Mouse (Mus musculus) megakaryocyte progenitor cell, adult 5-6 weeks (primary cell): ENCODE data around the gene Tdrd6. TPM values are rescaled to one million over a fixed set of nuclear protein-coding genes. Genes with fewer than 3 reads are reported as not detected.

Experiments used
- total RNA-seq, 2 experiments: library from RNA; stranded (forward) in 1 of 2; stranded (reverse) in 1 of 2; fragments of 157-497, 149-512 nt in 1 of 2; fragments of 200-1000 nt in 1 of 2; gene quantifications; 2 replicates each; pipeline versions ENCODE4 v1.2.3 to v1.2.4; 2015 to 2017

The Tdrd6 gene
- total RNA-seq, 2 experiments from 2014 or later = not detected

Other genes with a start within 250 kb of the Tdrd6 start
- gene Mep1a, start 127.5 kb downstream of the Tdrd6 start, total RNA-seq (2015) = not detected in 2 replicates
- gene Mep1a, start 127.5 kb downstream of the Tdrd6 start, total RNA-seq (2017) = not detected in 2 replicates
- gene Ankrd66, start 86.7 kb downstream of the Tdrd6 start, total RNA-seq (2015) = not detected in 2 replicates
- not detected in 2 replicates for gene Ankrd66, start 86.7 kb downstream of the Tdrd6 start, total RNA-seq (2017)
- 1.3 and 2.0 TPM in 2 replicates for gene Pla2g7, start 62.2 kb downstream of the Tdrd6 start, total RNA-seq (2015)
- gene Pla2g7, start 62.2 kb downstream of the Tdrd6 start, total RNA-seq (2017) = 0.88 and 3.2 TPM in 2 replicates
- 1.6 and 2.5 TPM in 2 replicates for gene Slc25a27, start 36.9 kb upstream of the Tdrd6 start, total RNA-seq (2015)
- 0.29 and 4.1 TPM in 2 replicates for gene Slc25a27, start 36.9 kb upstream of the Tdrd6 start, total RNA-seq (2017)
- 2.1 and 2.6 TPM in 2 replicates for gene Cyp39a1, start 37.1 kb upstream of the Tdrd6 start, total RNA-seq (2015)
- 3.7 and 4.1 TPM in 2 replicates for gene Cyp39a1, start 37.1 kb upstream of the Tdrd6 start, total RNA-seq (2017)
- not detected in 2 replicates for gene Rcan2, start 171.1 kb upstream of the Tdrd6 start, total RNA-seq (2015)
- gene Rcan2, start 171.1 kb upstream of the Tdrd6 start, total RNA-seq (2017) = not detected in 2 replicates